Mouse (Mus musculus) brain, embryonic 14.5 days (tissue): ENCODE results near the gene Smarca2.

Experiments
- CTCF ChIP-seq: fragments of 200-500 bp; IDR thresholded peaks from 2 replicates; pipeline ENCODE4 v1.5.1; 2012; ENCODE audit warnings: inconsistent platforms, mild to moderate bottlenecking, moderate library complexity, borderline replicate concordance; ENCODE audit not compliant: insufficient read depth, insufficient read length; ENCODE audit errors: extremely low read depth
- POLR2A ChIP-seq: fragments of 200-500 bp; IDR thresholded peaks from 2 replicates; pipeline ENCODE4 v1.6.1; 2012; ENCODE audit warnings: mild to moderate bottlenecking, inconsistent platforms, borderline replicate concordance; ENCODE audit not compliant: poor library complexity, insufficient read depth, insufficient read length, severe bottlenecking; ENCODE audit errors: extremely low read depth

GRCm38 (mm10) chr19:26675917-26676316 lies 71.1 kb downstream of the Smarca2 start:
- TF ChIP-seq POLR2A, result no peak
- TF ChIP-seq CTCF, result no peak
